Mouse (Mus musculus): ENCODE measurements around the gene Impg2. TPM values are rescaled to one million over a fixed set of nuclear protein-coding genes. Genes with fewer than 3 reads are reported as not detected.

The Impg2 gene
- total and polyA plus RNA-seq, 3 experiments = 0.01 to 0.04 TPM; not detected in 1

DNA sequence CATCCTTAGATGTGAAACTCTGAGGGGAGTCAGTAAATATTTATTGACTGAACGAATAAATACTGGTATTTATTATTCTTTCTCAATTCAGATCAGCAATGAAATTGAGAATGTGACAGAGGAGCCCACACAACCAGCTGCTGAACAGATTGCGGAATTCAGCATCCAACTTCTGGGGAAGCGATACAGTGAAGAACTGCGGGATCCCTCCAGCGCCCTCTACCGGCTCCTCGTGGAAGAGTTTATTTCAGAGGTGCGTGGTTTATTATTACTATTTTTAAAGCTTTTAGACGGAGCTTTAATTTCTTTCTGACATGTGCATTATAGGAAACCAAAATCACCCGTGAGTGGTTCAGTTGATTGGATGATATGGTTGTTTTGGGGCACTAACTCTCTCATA lies 27.2 kb downstream of the Impg2 start:
- Histone ChIP-seq H3K4me3 (ENCODE audit: control insufficient read depth in 1 of 2, insufficient read depth in 1 of 2, low read depth in 2 of 2, low read length in 2 of 2) (no peak overlapping the region), H3K27me3 (ENCODE audit: control insufficient read depth in 1 of 2, insufficient read depth in 2 of 2, low read length in 2 of 2) (0 out of 4 replicates have a peak, but pooled peaks cover 0 to 1% of the 10 kb centered on the region in 2 experiments), H3K9me3 (replicated peaks; ENCODE audit: insufficient read depth, low read length) (no peaks in the 10 kb centered on the region), H3K27ac (ENCODE audit: control insufficient read depth, low read depth, low read length) (no peak overlapping the region), H3K79me2 (ENCODE audit: control insufficient read depth, insufficient read depth, low read length, poor library complexity) (no peaks in the 10 kb centered on the region), H3K4me1 (ENCODE audit: control insufficient read depth in 1 of 2, insufficient read depth in 2 of 2, low read length in 2 of 2) (no peaks in the 10 kb centered on the region), H3K36me3 (ENCODE audit: control insufficient read depth in 1 of 2, insufficient read depth in 2 of 2, low read length in 2 of 2) (no peaks in the 10 kb centered on the region), H3K9ac (ENCODE audit: control insufficient read depth, low read depth, low read length, poor library complexity, severe bottlenecking) (no peak overlapping the region)
- no peak for TF ChIP-seq TAL1 (IDR thresholded peaks at IDR 0.05; ENCODE audit: low read length)
- peak; percentile 44; the same call in 1 of the 2 replicates for TF ChIP-seq ZC3H11A (IDR thresholded peaks at IDR 0.05; ENCODE audit: low read depth, low read length)
- no peak for TF ChIP-seq MXI1 (IDR thresholded peaks at IDR 0.05; ENCODE audit: low read depth, low read length)
- no peak for TF ChIP-seq POLR2AphosphoS2 (IDR thresholded peaks at IDR 0.05; ENCODE audit: low read length)
- no peak for TF ChIP-seq USF2 (IDR thresholded peaks at IDR 0.05; ENCODE audit: borderline replicate concordance in 1 of 2, insufficient read depth in 1 of 2, low read depth in 1 of 2, low read length in 2 of 2)
- no peak for TF ChIP-seq POLR2AphosphoS5 (IDR thresholded peaks at IDR 0.05; ENCODE audit: borderline replicate concordance, low read depth, low read length)
- TF ChIP-seq ELF1 (IDR thresholded peaks at IDR 0.05; ENCODE audit: low read depth, low read length) = no peak
- TF ChIP-seq MAX (IDR thresholded peaks at IDR 0.05; ENCODE audit: low read length) = no peak
- no peak for TF ChIP-seq TCF12 (IDR thresholded peaks at IDR 0.05; ENCODE audit: low read depth, low read length)
- no peak for TF ChIP-seq JUND (IDR thresholded peaks at IDR 0.05; ENCODE audit: low read depth, low read length)
- no peak for TF ChIP-seq ETS1 (IDR thresholded peaks at IDR 0.05; ENCODE audit: low read depth, low read length)
- no peak for TF ChIP-seq E2F4 (IDR thresholded peaks at IDR 0.05; ENCODE audit: borderline replicate concordance, low read depth, low read length)
- no peak for TF ChIP-seq MAZ (IDR thresholded peaks at IDR 0.05; ENCODE audit: low read depth, low read length)
- TF ChIP-seq RCOR1 (IDR thresholded peaks at IDR 0.05; ENCODE audit: low read depth, low read length) = no peak
- no peak for TF ChIP-seq ZMIZ1 (IDR thresholded peaks at IDR 0.05; ENCODE audit: low read depth, low read length)
- no peak for TF ChIP-seq NELFE (IDR thresholded peaks at IDR 0.05; ENCODE audit: low read depth, low read length)
- no peak for TF ChIP-seq MEF2A (IDR thresholded peaks at IDR 0.05; ENCODE audit: extremely low read depth, insufficient replicate concordance, low read depth, low read length, poor library complexity, severe bottlenecking)
- peak; percentile 69 for TF ChIP-seq SMC3 (IDR thresholded peaks at IDR 0.05; ENCODE audit: low read depth, low read length)
- no peak for TF ChIP-seq NRF1 (IDR thresholded peaks at IDR 0.05; ENCODE audit: insufficient read depth, low read depth, low read length, poor library complexity, severe bottlenecking)
- TF ChIP-seq SIN3A (IDR thresholded peaks at IDR 0.05; ENCODE audit: low read length) = no peak
- TF ChIP-seq HCFC1 (IDR thresholded peaks at IDR 0.05; ENCODE audit: low read depth, low read length) = no peak
- no peak for TF ChIP-seq UBTF (IDR thresholded peaks at IDR 0.05; ENCODE audit: borderline replicate concordance, insufficient read depth, low read depth, low read length)
- TF ChIP-seq ZNF384 (IDR thresholded peaks at IDR 0.05; ENCODE audit: low read depth, low read length) = no peak
- peak; percentile 50 for TF ChIP-seq RAD21 (IDR thresholded peaks at IDR 0.05; ENCODE audit: low read depth, low read length)
- peak; percentile 73 to 87 (median 80) for TF ChIP-seq CTCF (IDR thresholded peaks at IDR 0.05 in 2 of 3, conservative IDR thresholded peaks at IDR 0.05 in 1 of 3; ENCODE audit: control insufficient read depth in 1 of 3, insufficient read depth in 1 of 3, low read depth in 2 of 3, low read length in 3 of 3, poor library complexity in 1 of 3, severe bottlenecking in 1 of 3)
- no peak for TF ChIP-seq GATA1 (IDR thresholded peaks at IDR 0.05; ENCODE audit: low read depth, low read length)
- peak; percentile 51 for DNase-seq (ENCODE audit: low read depth, low spot score)
